Mouse (Mus musculus) liver, embryonic 14.5 days (tissue): ENCODE results near the gene Mettl11b. TPM values are rescaled to one million over a fixed set of nuclear protein-coding genes. Genes with fewer than 3 reads are reported as not detected.
"Not testable (repeated sequence)": the region's sequence is repeated elsewhere in the genome, so short reads cannot be mapped to it uniquely, and the experiment has no call there.

ENCODE experiments used
- ATAC-seq: fragments of 200-750 bp; cut with Nextera tagmentation; 2 replicates; pipeline ENCODE4 v1.8.0; 2017; ENCODE audit warnings: moderate number of reproducible peaks, mild to moderate bottlenecking, moderate library complexity; ENCODE audit not compliant: insufficient read depth
- DNase-seq, 3 experiments: peaks; one replicate each; pipeline ENCODE4 v3.0.0-alpha.2; 2012 to 2013; ENCODE audit warnings: low read depth in 3 of 3, low spot score in 3 of 3
- H3K27ac ChIP-seq: fragments of 300-500 bp; sonication (generic); 2 replicates; pipeline ENCODE4 v1.5.1; 2014; ENCODE audit warnings: moderate library complexity, mild to moderate bottlenecking, control low read depth, inconsistent platforms
- H3K27me3 ChIP-seq: fragments of 300-500 bp; sonication (generic); 2 replicates; pipeline ENCODE4 v1.6.1; 2014; ENCODE audit warnings: mild to moderate bottlenecking, low read length, moderate library complexity; ENCODE audit not compliant: control insufficient read depth, insufficient read depth
- H3K36me3 ChIP-seq: fragments of 300-500 bp; sonication (generic); replicated peaks from 2 replicates; pipeline ENCODE4 v1.6.1; 2014; ENCODE audit warnings: low read depth; ENCODE audit not compliant: control insufficient read depth, insufficient read depth
- H3K4me1 ChIP-seq, 2 experiments: fragments of 200-500 bp in 1 of 2; fragments of 300-500 bp in 1 of 2; sonication (generic) in 1 of 2; replicated peaks; 2 replicates each; pipeline ENCODE4 v1.6.1; 2012 to 2014; ENCODE audit warnings: antibody characterized with exemption in 1 of 2, inconsistent platforms in 1 of 2, low read length in 1 of 2; ENCODE audit not compliant: control insufficient read depth in 2 of 2, insufficient read depth in 2 of 2
- H3K4me2 ChIP-seq: fragments of 300-500 bp; sonication (generic); 2 replicates; pipeline ENCODE4 v1.6.1; 2014; ENCODE audit warnings: low read depth, mild to moderate bottlenecking, control low read depth, moderate library complexity
- H3K4me3 ChIP-seq, 2 experiments: fragments of 200-500 bp in 1 of 2; fragments of 300-500 bp in 1 of 2; sonication (generic) in 1 of 2; 2 replicates each; pipeline ENCODE4 v1.5.1; 2012 to 2014; ENCODE audit warnings: low read depth in 2 of 2, low read length in 2 of 2, mild to moderate bottlenecking in 2 of 2, control low read depth in 1 of 2, inconsistent platforms in 1 of 2, moderate library complexity in 1 of 2; ENCODE audit not compliant: insufficient read depth in 1 of 2
- H3K9ac ChIP-seq: fragments of 300-500 bp; sonication (generic); replicated peaks from 2 replicates; pipeline ENCODE4 v1.6.1; 2014; ENCODE audit warnings: mild to moderate bottlenecking, control low read depth, moderate library complexity
- H3K9me3 ChIP-seq: fragments of 300-500 bp; sonication (generic); 2 replicates; pipeline ENCODE4 v1.6.1; 2016; ENCODE audit warnings: low read length, mixed read lengths; ENCODE audit not compliant: control insufficient read depth
- CTCF ChIP-seq: IDR thresholded peaks from 2 replicates; pipeline ENCODE4 v1.5.1; 2016; ENCODE audit warnings: antibody characterized with exemption, low read depth, control low read depth
- EP300 ChIP-seq: IDR thresholded peaks from 2 replicates; pipeline ENCODE4 v1.6.1; 2016; ENCODE audit warnings: antibody characterized with exemption, low read depth
- WGBS: fragments of 180-500 bp; shearing (Covaris S2); extraction: QIAGEN DNeasy Blood & Tissue Kit; methylation state at CpG from one replicate; pipeline ENCODE4 v1.1.7; 2014; ENCODE audit not compliant: insufficient replicate concordance; 5-methylcytosine and 5-hydroxymethylcytosine counted together
- polyA plus RNA-seq, 2 experiments: library from polyadenylated mRNA; depleted of rRNA in 1 of 2; stranded (reverse) in 1 of 2; unstranded in 1 of 2; fragments of >200 nt; fragmentation: Nextera tagmentation in 1 of 2; extraction: Ambion mirVana in 1 of 2; gene quantifications; 2 replicates each; pipeline versions ENCODE4 v1.2.1 to v1.2.3; 2012 to 2014

Gene Mettl11b
- polyA plus RNA-seq (2012; rRNA removed) (not detected in 2 replicates), polyA plus RNA-seq (2014; fragmentation: Nextera tagmentation; extraction: Ambion mirVana) (not detected in 2 replicates)

DNA sequence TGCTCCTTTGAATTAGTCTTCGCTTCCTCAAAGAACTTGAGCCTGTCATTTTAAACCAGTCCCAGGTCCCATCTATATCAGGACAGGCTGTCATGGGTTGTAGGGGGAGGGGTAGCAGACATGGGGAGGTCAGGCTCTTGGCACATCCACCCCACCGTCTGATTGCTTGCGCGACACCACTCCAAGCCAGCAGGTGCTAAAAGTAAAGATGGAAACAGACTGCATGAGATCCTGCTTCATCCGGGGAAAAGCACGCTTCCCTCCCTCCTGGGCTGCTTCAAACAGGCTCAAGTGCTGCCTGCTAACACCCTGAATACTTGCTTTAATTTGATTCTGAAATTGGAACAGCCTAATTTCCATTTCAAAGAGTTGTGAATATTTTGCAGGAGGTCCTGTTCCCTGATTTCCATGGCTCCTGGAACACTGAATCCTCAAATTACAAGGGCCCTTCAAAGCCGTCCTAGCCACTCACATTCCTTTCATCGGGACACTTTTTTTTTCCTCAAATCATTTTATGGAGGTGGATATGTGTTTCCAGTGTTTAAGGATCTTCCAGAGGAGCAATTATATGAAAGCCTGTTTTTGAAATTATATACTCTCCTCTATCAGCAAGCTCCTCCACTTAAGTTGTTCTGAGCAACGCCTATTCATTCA, at the start of gene Mettl11b:
Gene Mettl11b, minus strand, starts transcription at position 127 of the 654 bp plus-strand sequence.
- Histone ChIP-seq H3K9me3 (no peaks in the 10 kb centered on the region), H3K36me3 (no peaks in the 10 kb centered on the region), H3K27me3 (no peaks in the 10 kb centered on the region), H3K27ac (no peak within 1 kb of the TSS), H3K4me1 (no peaks in the 10 kb centered on the region), H3K4me2 (no peak within 1 kb of the TSS), H3K4me3 (no peak within 1 kb of the TSS), H3K9ac (no peak within 1 kb of the TSS)
- DNase-seq (no peak), ATAC-seq (no peak)
- 63% methylated on average over 9 of the region's 9 CpGs for WGBS
- TF ChIP-seq EP300 (no peak), CTCF (no peak)

DNA sequence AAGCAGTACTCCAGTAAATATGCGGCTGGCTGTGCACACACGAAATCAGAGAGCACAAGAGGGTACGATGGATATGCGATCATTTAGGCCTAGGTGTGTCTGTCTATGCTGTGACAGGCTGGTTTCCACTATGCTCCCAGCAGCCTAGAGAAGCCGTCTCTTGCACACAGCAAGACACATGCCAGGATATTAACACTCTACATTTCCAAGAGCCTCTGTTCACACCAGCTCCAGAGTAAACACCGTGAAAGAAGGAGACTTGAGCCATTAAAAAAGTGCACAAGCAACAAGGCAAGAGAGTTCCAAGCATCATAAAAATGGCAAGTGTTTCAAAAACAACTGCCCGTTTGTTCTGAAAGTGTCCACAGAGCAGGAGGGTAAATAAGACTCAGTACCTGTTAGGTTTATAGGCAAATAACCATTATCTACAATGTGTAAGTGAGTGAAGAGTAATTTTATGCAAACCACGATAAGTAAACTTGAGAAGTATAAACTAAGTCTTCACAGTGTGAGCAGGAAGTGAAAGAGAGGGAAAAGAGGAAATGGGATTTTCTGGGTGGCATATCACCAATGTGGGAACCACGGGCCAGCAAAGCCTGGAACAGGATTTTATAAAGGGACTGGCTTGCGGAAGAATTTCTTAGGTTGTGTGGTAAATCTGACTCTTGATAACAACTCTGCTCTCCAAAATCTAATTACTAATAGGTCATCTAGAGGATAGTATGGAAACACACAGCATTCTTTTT, 32.6 kb upstream of the Mettl11b start:
- no peaks in the 10 kb centered on the region for H3K27me3 ChIP-seq
- no peak overlapping the region for H3K9ac ChIP-seq
- no peaks in the 10 kb centered on the region for H3K4me1 ChIP-seq
- DNase-seq (no peak), ATAC-seq (no peak)
- no peak overlapping the region for H3K27ac ChIP-seq
- H3K4me3 ChIP-seq, result no peak overlapping the region
- H3K9me3 ChIP-seq, result no peaks in the 10 kb centered on the region
- H3K4me2 ChIP-seq, result no peak overlapping the region
- TF ChIP-seq EP300 (no peak), CTCF (no peak)
- H3K36me3 ChIP-seq, result no peaks in the 10 kb centered on the region
- WGBS, result 63% methylated on average over 10 of the region's 10 CpGs

DNA sequence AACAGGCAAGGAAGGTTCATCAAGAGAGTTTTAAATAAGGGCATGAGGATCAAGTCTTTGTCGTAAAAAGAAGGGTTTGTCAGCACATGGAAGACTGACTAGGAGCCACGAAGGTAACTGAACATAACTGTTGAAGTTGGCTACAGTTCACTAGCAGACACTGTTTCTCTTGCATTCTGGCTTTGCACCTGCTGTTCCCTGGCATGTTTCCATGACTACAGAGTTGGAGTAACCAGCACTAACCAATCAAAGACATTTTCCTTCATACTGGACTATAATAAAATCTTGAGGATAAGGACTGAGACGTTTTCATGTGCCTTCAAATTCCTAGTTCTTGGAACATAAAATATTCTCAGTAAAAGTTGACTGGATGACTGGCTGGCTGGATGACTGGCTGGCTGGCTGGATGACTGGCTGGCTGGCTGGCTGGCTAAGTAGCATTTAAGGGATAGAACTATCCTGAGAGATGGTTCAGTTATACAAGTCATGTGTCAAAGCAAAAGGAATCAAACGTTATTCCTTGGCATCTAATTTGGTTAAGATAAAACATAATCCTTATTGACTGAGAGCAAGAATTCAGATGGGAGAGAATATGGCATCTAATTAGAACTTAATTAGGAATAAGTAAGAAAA, 26.4 kb upstream of the Mettl11b start:
- no peak for ATAC-seq
- H3K4me3 ChIP-seq, result no peak overlapping the region
- H3K27me3 ChIP-seq, result no peaks in the 10 kb centered on the region
- H3K4me2 ChIP-seq, result no peak overlapping the region
- H3K36me3 ChIP-seq, result no peaks in the 10 kb centered on the region
- TF ChIP-seq EP300 (no peak), CTCF (no peak)
- H3K27ac ChIP-seq, result no peak overlapping the region
- H3K9ac ChIP-seq, result no peak overlapping the region
- H3K4me1 ChIP-seq, result no peaks in the 10 kb centered on the region
- 37% methylated on average over 4 of the region's 4 CpGs for WGBS
- H3K9me3 ChIP-seq, result no peaks in the 10 kb centered on the region
- no peak for DNase-seq

DNA sequence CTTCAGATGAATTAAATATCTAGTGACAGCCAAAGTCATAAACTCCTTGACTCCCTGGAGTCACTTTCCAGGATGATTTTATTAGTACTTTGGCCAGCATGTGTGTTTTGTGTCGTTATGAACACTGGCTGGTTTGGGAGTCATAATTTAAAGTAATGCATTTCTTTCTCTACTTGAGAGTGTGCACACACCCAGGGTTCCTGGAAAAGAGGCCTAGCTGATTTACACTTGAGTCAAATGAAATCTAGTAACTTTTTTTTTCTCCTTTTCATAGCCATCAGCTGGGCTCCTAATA, 12.2 kb upstream of the Mettl11b start:
- 44% methylated on average over 1 of the region's 1 CpGs for WGBS
- Histone ChIP-seq H3K36me3 (no peaks in the 10 kb centered on the region), H3K4me1 (no peaks in the 10 kb centered on the region), H3K4me2 (no peak overlapping the region), H3K27ac (no peak overlapping the region), H3K9ac (no peak overlapping the region), H3K27me3 (no peaks in the 10 kb centered on the region), H3K9me3 (no peaks in the 10 kb centered on the region), H3K4me3 (no peak overlapping the region)
- ATAC-seq (no peak), DNase-seq (no peak)
- TF ChIP-seq CTCF (no peak), EP300 (no peak)

DNA sequence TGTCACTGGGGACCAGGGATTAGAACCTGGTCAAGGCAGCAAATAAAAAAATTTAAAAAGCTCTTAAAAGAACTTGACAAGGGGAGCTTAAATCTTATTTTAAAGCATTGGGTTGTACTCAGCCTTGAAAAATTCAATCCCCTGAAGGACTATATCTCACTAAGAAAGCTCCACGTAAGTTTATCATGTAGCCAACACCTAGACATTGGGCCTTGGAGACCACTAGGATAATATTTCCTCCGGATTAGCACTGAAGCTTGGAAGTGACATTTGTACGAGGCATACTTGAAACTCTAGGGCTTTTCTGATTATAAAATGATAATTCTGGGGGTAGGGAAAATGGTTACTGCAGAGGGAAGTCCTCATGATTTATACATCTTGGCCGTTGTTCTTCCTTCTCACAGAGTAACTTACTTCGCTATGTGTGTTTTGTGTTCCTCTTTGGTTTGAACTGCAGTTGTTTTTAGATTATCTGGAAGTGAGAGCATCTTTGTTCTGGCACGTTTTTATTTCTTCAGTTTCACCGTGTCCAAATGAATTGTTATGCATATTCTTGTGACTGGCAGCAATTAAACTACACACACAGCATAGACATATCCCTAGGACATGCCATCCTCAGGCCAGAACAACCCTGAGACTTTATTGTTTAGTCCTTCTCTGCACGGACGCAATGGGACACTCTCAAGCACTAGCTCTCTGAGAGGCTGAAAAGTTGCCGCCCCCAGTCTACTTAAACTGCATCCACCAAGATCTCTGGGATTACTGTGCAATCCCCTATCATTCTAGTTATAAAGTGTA, 11.6 kb upstream of the Mettl11b start:
- 64% methylated on average over 10 of the region's 10 CpGs for WGBS

DNA sequence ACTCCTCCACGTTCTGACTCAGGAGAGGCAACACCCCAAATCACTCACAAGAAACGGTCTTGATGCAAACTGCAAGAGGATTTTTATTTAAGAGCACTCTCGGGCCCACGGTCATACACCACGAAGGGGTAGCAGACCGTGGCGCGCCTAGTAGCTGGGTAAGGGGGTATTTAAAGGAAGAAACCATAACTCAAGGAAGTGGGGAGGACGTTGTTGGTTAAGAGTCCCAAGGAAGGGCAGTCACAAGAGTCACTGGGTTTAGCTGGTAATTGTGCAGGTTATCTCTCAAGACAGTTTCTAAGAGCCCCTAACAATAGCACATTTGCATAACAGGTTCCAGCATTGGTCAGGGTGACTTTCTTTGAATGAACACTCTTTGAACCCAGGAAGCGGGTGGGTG, 6.1 kb upstream of the Mettl11b start:
- H3K4me2 ChIP-seq, H3K27ac ChIP-seq, DNase-seq, ATAC-seq, H3K36me3 ChIP-seq, H3K9me3 ChIP-seq, H3K4me1 ChIP-seq, H3K4me3 ChIP-seq, H3K27me3 ChIP-seq, H3K9ac ChIP-seq: not testable (repeated sequence)
- 69% methylated on average over 10 of the region's 10 CpGs for WGBS

More for the DNA sequence above, 11.6 kb upstream of the Mettl11b start:
- H3K36me3 ChIP-seq, result no peaks in the 10 kb centered on the region
- H3K27me3 ChIP-seq, result no peaks in the 10 kb centered on the region
- DNase-seq (no peak), ATAC-seq (no peak)
- no peak overlapping the region for H3K27ac ChIP-seq
- no peak overlapping the region for H3K4me2 ChIP-seq
- H3K4me1 ChIP-seq, result no peaks in the 10 kb centered on the region
- no peaks in the 10 kb centered on the region for H3K9me3 ChIP-seq
- no peak overlapping the region for H3K4me3 ChIP-seq
- TF ChIP-seq CTCF (no peak), EP300 (no peak)
- no peak overlapping the region for H3K9ac ChIP-seq
